Mouse (Mus musculus) lung, postnatal 0 days (tissue): ENCODE results near the gene E030018B13Rik. TPM values are rescaled to one million over a fixed set of nuclear protein-coding genes. Genes with fewer than 3 reads are reported as not detected.
A peak's percentile ranks its signal among the peaks of the same experiment; 100 is the strongest.

Source experiments
- ATAC-seq: fragments of 200-750 bp; cut with Nextera tagmentation; 2 replicates; pipeline ENCODE4 v1.8.0; 2017; ENCODE audit warnings: moderate library complexity
- DNase-seq: peaks from one replicate; pipeline ENCODE4 v3.0.0-alpha.2; 2016; ENCODE audit warnings: low spot score
- H3K27ac ChIP-seq: fragments of 300-500 bp; sonication (generic); 2 replicates; pipeline ENCODE4 v1.5.1; 2014; ENCODE audit warnings: antibody characterized with exemption, mild to moderate bottlenecking, low read length, mixed read lengths
- H3K27me3 ChIP-seq: fragments of 300-500 bp; sonication (generic); replicated peaks from 2 replicates; pipeline ENCODE4 v1.6.1; 2014; ENCODE audit warnings: low read length, mixed read lengths; ENCODE audit not compliant: insufficient read depth
- H3K36me3 ChIP-seq: fragments of 300-500 bp; sonication (generic); 2 replicates; pipeline ENCODE4 v1.6.1; 2014; ENCODE audit warnings: low read length, mixed read lengths; ENCODE audit not compliant: insufficient read depth
- H3K4me1 ChIP-seq: fragments of 300-500 bp; sonication (generic); 2 replicates; pipeline ENCODE4 v1.6.1; 2014; ENCODE audit warnings: antibody characterized with exemption, low read depth, low read length, mixed read lengths; ENCODE audit not compliant: insufficient read depth
- H3K4me2 ChIP-seq: fragments of 300-500 bp; sonication (generic); replicated peaks from 2 replicates; pipeline ENCODE4 v1.6.1; 2014; ENCODE audit warnings: low read depth, mild to moderate bottlenecking, low read length, moderate library complexity, mixed read lengths
- H3K4me3 ChIP-seq: fragments of 300-500 bp; sonication (generic); 2 replicates; pipeline ENCODE4 v1.5.1; 2014; ENCODE audit warnings: low read depth, low read length
- H3K9ac ChIP-seq: fragments of 300-500 bp; sonication (generic); replicated peaks from 2 replicates; pipeline ENCODE4 v1.6.1; 2014; ENCODE audit warnings: low read depth, mild to moderate bottlenecking
- H3K9me3 ChIP-seq: fragments of 300-500 bp; sonication (generic); 2 replicates; pipeline ENCODE4 v1.6.1; 2016; ENCODE audit warnings: low read length, mixed read lengths
- CTCF ChIP-seq: IDR thresholded peaks from 2 replicates; pipeline ENCODE4 v1.5.1; 2016; ENCODE audit warnings: antibody characterized with exemption, mild to moderate bottlenecking
- EP300 ChIP-seq: IDR thresholded peaks from 2 replicates; pipeline ENCODE4 v1.6.1; 2016; ENCODE audit warnings: antibody characterized with exemption, mild to moderate bottlenecking, control low read depth
- WGBS: fragments of 180-500 bp; shearing (Covaris S2); extraction: QIAGEN DNeasy Blood & Tissue Kit; methylation state at CpG from one replicate; pipeline ENCODE4 v1.1.7; 2014; 5-methylcytosine and 5-hydroxymethylcytosine counted together
- polyA plus RNA-seq: library from polyadenylated mRNA; unstranded; fragments of >200 nt; fragmentation: Nextera tagmentation; extraction: Ambion mirVana; gene quantifications from 2 replicates; pipeline ENCODE4 v1.2.1, GENCODE M21; 2015

The E030018B13Rik gene
- polyA plus RNA-seq, 1 experiment from 2014 or later = 0.27 TPM

GRCm38 (mm10) chr7:63888674-63889073, 28.0 kb upstream of the E030018B13Rik start:
- H3K27ac ChIP-seq = 0 out of 2 replicates have a peak overlapping the region, but pooled peaks have one; percentile 27
- ATAC-seq (no peak), DNase-seq (no peak)
- H3K4me3 ChIP-seq = no peak overlapping the region
- peaks cover 15% of the 10 kb centered on the region; the same call in 1 of the 2 replicates for H3K36me3 ChIP-seq
- H3K4me2 ChIP-seq = no peak overlapping the region
- WGBS = 48% methylated on average over 6 of the region's 6 CpGs
- H3K27me3 ChIP-seq = no peaks in the 10 kb centered on the region
- H3K9ac ChIP-seq = no peak overlapping the region
- no peaks in the 10 kb centered on the region for H3K9me3 ChIP-seq
- TF ChIP-seq CTCF (no peak), EP300 (no peak)
- H3K4me1 ChIP-seq = peaks cover 9% of the 10 kb centered on the region

DNA sequence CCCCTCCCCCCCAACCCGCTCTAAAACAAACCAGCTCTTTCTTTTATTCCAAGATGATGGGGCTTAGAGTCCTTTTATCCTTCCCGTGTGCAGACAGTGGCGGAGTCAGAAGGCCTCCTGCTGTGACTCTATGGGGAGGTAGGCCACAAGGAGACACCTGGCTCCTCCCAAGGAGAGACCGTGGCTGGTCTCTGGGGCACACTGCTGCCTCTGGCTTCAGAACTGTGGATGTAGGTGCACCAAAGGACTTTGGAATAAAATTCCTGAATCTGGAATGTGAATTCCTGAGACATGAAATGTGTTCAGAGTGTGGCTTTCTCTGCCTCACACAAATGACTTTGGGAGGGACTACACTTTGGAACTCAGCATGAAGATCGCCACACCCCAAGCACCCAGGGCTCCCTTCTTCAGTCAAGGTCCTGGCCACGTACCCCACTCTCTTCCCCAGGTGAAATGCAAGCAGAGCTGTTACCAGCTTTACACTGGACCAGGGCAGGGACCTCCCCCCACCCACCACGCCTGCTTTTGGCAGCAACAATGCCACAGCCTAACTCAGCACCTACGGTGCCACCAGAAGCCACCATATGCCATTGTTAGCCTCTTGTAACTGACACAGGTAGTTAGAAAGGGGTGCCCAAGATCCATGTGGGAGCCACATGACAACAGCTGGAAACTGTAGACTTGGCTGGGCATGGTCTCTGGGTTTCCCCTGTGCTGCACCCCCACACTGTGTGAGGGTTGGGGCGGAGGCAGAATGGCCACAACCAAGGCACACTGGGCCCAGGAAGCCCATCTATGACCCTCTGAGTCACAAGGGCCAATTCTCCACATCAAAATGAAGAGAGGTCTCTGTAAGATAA, 27.3 kb upstream of the E030018B13Rik start:
- DNase-seq (no peak), ATAC-seq (0 out of 2 replicates have a peak, but pooled peaks have one; percentile 12)
- Histone ChIP-seq H3K4me2 (no peak overlapping the region), H3K27ac (peak overlapping the region; percentile 62), H3K9ac (no peak overlapping the region), H3K9me3 (no peaks in the 10 kb centered on the region), H3K27me3 (no peaks in the 10 kb centered on the region), H3K4me1 (peaks cover 9% of the 10 kb centered on the region), H3K36me3 (peaks cover 15% of the 10 kb centered on the region; the same call in 1 of the 2 replicates), H3K4me3 (no peak overlapping the region)
- WGBS = 75% methylated on average over 9 of the region's 9 CpGs
- no peak for TF ChIP-seq CTCF
- no peak for TF ChIP-seq EP300

DNA sequence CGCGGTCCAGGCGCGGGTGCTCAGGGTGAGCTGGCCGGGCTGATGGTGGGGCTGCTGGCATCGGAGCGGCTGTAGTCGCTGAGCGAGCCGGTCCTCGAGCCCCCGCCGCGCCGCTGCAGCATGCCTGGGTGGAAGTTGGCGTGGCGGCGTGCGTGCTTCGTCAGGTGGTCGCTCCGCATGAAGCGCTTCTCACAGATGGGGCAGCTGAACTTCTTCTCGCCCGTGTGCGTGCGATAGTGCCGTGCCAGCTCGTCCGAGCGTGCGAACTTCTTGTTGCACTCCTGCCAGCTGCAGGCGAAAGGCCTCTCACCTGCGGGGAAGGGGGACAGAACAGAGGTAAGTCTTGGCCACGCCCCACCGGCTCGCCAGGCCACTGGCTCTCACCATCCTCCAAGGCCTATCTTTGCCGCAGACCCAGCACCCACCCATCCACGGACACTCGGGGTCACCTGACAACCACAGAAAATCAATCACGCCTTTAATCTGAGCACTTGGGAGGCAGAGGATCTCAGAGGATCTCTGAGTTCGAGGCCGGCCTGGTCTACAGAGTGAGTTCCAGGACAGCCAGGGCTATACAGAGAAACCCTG, 25.1 kb upstream of the E030018B13Rik start:
- WGBS = 70% methylated on average over 43 of the region's 43 CpGs
- ATAC-seq = no peak
- Histone ChIP-seq H3K4me1 (peaks cover 20% of the 10 kb centered on the region), H3K9ac (no peak overlapping the region), H3K27me3 (no peaks in the 10 kb centered on the region), H3K4me2 (no peak overlapping the region), H3K36me3 (peaks cover 15% of the 10 kb centered on the region; the same call in 1 of the 2 replicates), H3K9me3 (no peaks in the 10 kb centered on the region), H3K27ac (no peak overlapping the region), H3K4me3 (no peak overlapping the region)
- DNase-seq = no peak
- TF ChIP-seq CTCF (no peak), EP300 (no peak)

DNA sequence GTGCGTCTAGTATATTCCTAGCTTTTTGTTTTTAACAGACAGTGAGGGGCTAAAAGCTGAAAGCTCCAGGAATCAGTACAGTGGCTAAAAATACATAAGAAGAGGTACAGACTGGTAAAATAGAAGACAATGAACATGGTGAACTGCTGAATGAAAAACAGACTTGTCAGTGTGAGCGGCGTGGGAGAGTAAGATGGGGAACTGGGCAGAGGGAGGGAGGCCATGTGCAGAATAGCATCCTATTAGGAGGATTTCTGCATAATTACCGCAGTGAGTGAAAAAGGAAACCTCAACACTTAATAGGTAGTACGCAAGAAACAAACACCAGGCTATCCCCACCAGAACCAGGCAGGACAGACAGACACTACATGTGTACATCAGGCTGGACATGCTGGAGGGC, 23.5 kb upstream of the E030018B13Rik start:
- Histone ChIP-seq H3K27ac (no peak overlapping the region), H3K4me1 (peaks cover 26% of the 10 kb centered on the region), H3K36me3 (peaks cover 15% of the 10 kb centered on the region; the same call in 1 of the 2 replicates), H3K27me3 (no peaks in the 10 kb centered on the region), H3K4me2 (no peak overlapping the region), H3K4me3 (no peak overlapping the region), H3K9ac (no peak overlapping the region), H3K9me3 (no peaks in the 10 kb centered on the region)
- 95% methylated on average over 5 of the region's 5 CpGs for WGBS
- TF ChIP-seq CTCF (no peak), EP300 (no peak)
- DNase-seq = no peak
- no peak for ATAC-seq

- WGBS = 76% methylated on average over 4 of the region's 4 CpGs
- H3K4me3 ChIP-seq = no peak overlapping the region
- peaks cover 15% of the 10 kb centered on the region; the same call in 1 of the 2 replicates for H3K36me3 ChIP-seq
- no peak overlapping the region for H3K4me2 ChIP-seq
- ATAC-seq (no peak), DNase-seq (no peak)
- TF ChIP-seq CTCF (no peak), EP300 (no peak)
- peaks cover 29% of the 10 kb centered on the region for H3K4me1 ChIP-seq
- no peaks in the 10 kb centered on the region for H3K9me3 ChIP-seq
- no peaks in the 10 kb centered on the region for H3K27me3 ChIP-seq
- no peak overlapping the region for H3K9ac ChIP-seq
- no peak overlapping the region for H3K27ac ChIP-seq
Measured at GRCm38 (mm10) chr7:63893729-63894128, 22.9 kb upstream of the E030018B13Rik start.

GRCm38 (mm10) chr7:63894662-63895061, 22.0 kb upstream of the E030018B13Rik start:
- DNase-seq = no peak
- TF ChIP-seq EP300 = no peak
- no peak for TF ChIP-seq CTCF
- no peak overlapping the region for H3K4me3 ChIP-seq
- no peak overlapping the region for H3K9ac ChIP-seq
- H3K9me3 ChIP-seq = no peaks in the 10 kb centered on the region
- no peaks in the 10 kb centered on the region for H3K27me3 ChIP-seq
- no peak for ATAC-seq
- H3K4me2 ChIP-seq = no peak overlapping the region
- WGBS = 71% methylated on average over 4 of the region's 4 CpGs
- H3K27ac ChIP-seq = 0 out of 2 replicates have a peak overlapping the region, but pooled peaks have one; percentile 39
- peaks cover 26% of the 10 kb centered on the region for H3K4me1 ChIP-seq
- H3K36me3 ChIP-seq = peaks cover 11% of the 10 kb centered on the region; the same call in 1 of the 2 replicates
